Mouse (Mus musculus) C2C12 (cell line): ENCODE data around the gene Dppa5a. TPM values are rescaled to one million over a fixed set of nuclear protein-coding genes. Genes with fewer than 3 reads are reported as not detected.
"Not testable (repeated sequence)": the region's sequence is repeated elsewhere in the genome, so short reads cannot be mapped to it uniquely, and the experiment has no call there.

Source experiments
- H3K27me3 ChIP-seq: one replicate; pipeline ENCODE4 v1.6.1; 2011; ENCODE audit not compliant: control insufficient read depth, insufficient read depth, insufficient read length
- H3K36me3 ChIP-seq: one replicate; pipeline ENCODE4 v1.6.1; 2011; ENCODE audit not compliant: control insufficient read depth, insufficient read depth
- H3K4me3 ChIP-seq: one replicate; pipeline ENCODE4 v1.5.1; 2011; ENCODE audit warnings: mild to moderate bottlenecking, control low read depth; ENCODE audit not compliant: poor library complexity, insufficient read depth, severe bottlenecking
- H3K79me2 ChIP-seq: one replicate; pipeline ENCODE4 v1.6.1; 2011; ENCODE audit not compliant: control insufficient read depth, insufficient read depth
- H3K79me3 ChIP-seq: one replicate; pipeline ENCODE4 v1.6.1; 2011; ENCODE audit warnings: low read depth, control low read depth
- H3ac ChIP-seq: one replicate; pipeline ENCODE3; 2011; ENCODE audit warnings: low read depth; ENCODE audit not compliant: control insufficient read depth, insufficient read length
- CEBPB ChIP-seq: IDR thresholded peaks from one replicate; pipeline ENCODE4 v1.6.1; 2011; ENCODE audit warnings: low read depth, mild to moderate bottlenecking, control low read depth, moderate library complexity
- CTCF ChIP-seq: IDR thresholded peaks from one replicate; pipeline ENCODE4 v1.5.1; 2011; ENCODE audit not compliant: control insufficient read depth, insufficient read depth, insufficient read length
- FOSL1 ChIP-seq: IDR thresholded peaks from one replicate; pipeline ENCODE4 v1.8.0; 2011; ENCODE audit warnings: mild to moderate bottlenecking, low read length; ENCODE audit not compliant: poor library complexity, insufficient read depth, severe bottlenecking
- MAX ChIP-seq: IDR thresholded peaks from one replicate; pipeline ENCODE4 v1.6.1; 2011; ENCODE audit warnings: mild to moderate bottlenecking, control low read depth
- MYOD1 ChIP-seq: IDR thresholded peaks from one replicate; pipeline ENCODE4 v1.6.1; 2011; ENCODE audit warnings: low read depth; ENCODE audit not compliant: control insufficient read depth, insufficient read length
- MYOG ChIP-seq: IDR thresholded peaks from one replicate; pipeline ENCODE4 v1.6.1; 2011; ENCODE audit not compliant: control insufficient read depth, insufficient read length; ENCODE audit errors: extremely low read depth
- USF1 ChIP-seq: IDR thresholded peaks from one replicate; pipeline ENCODE4 v1.6.1; 2011; ENCODE audit warnings: low read depth, mild to moderate bottlenecking, control low read depth, moderate library complexity
- long read RNA-seq, 2 experiments: library from polyadenylated mRNA; unstranded; transcript quantifications; one replicate each; pipeline ENCODE4 v2.0.0; 2019 to 2020
- polyA plus RNA-seq: library from polyadenylated mRNA; unstranded; fragments of >200 nt; fragmentation: generic; extraction: Trizol; gene quantifications from one replicate; pipeline ENCODE4 v1.2.1, GENCODE M21; 2012; ENCODE audit warnings: missing spikeins

The Dppa5a gene
- polyA plus RNA-seq, result 0.34 TPM
- long read RNA-seq, experiment 1, result 0 reads
- long read RNA-seq, experiment 2, result 0 reads

GRCm38 (mm10) chr9:78367959-78368358 lies at the start of gene Dppa5a:
Dppa5a (minus strand) TSS chr9:78368177.
- not testable (repeated sequence) for H3K79me2 ChIP-seq, H3ac ChIP-seq, H3K36me3 ChIP-seq, H3K27me3 ChIP-seq, H3K4me3 ChIP-seq, H3K79me3 ChIP-seq

GRCm38 (mm10) chr9:78401596-78401995 lies 33.6 kb upstream of the Dppa5a start:
- Histone ChIP-seq H3ac (no peak overlapping the region), H3K79me3 (no peaks in the 10 kb centered on the region), H3K27me3 (no peaks in the 10 kb centered on the region), H3K79me2 (no peaks in the 10 kb centered on the region), H3K36me3 (no peaks in the 10 kb centered on the region), H3K4me3 (no peak overlapping the region)
- TF ChIP-seq MAX, result no peak
- TF ChIP-seq MYOG, result no peak
- TF ChIP-seq USF1, result no peak
- TF ChIP-seq CTCF, result no peak
- no peak for TF ChIP-seq FOSL1
- TF ChIP-seq CEBPB, result no peak
- no peak for TF ChIP-seq MYOD1

GRCm38 (mm10) chr9:78400570-78400969 lies 32.6 kb upstream of the Dppa5a start:
- no peaks in the 10 kb centered on the region for H3K36me3 ChIP-seq
- no peak for TF ChIP-seq CTCF
- no peak for TF ChIP-seq MAX
- TF ChIP-seq MYOG, result no peak
- TF ChIP-seq MYOD1, result no peak
- no peak for TF ChIP-seq CEBPB
- no peak for TF ChIP-seq FOSL1
- TF ChIP-seq USF1, result no peak
- no peak overlapping the region for H3ac ChIP-seq

GRCm38 (mm10) chr9:78396517-78396916 lies 28.5 kb upstream of the Dppa5a start:
- Histone ChIP-seq H3K27me3 (no peaks in the 10 kb centered on the region), H3ac (no peak overlapping the region), H3K79me2 (no peaks in the 10 kb centered on the region), H3K36me3 (no peaks in the 10 kb centered on the region), H3K4me3 (no peak overlapping the region), H3K79me3 (no peaks in the 10 kb centered on the region)
- no peak for TF ChIP-seq MYOD1
- TF ChIP-seq MAX, result no peak
- no peak for TF ChIP-seq FOSL1
- TF ChIP-seq CTCF, result no peak
- no peak for TF ChIP-seq MYOG
- TF ChIP-seq CEBPB, result no peak
- TF ChIP-seq USF1, result no peak

More at GRCm38 (mm10) chr9:78400570-78400969, 32.6 kb upstream of the Dppa5a start:
- H3K27me3 ChIP-seq, result no peaks in the 10 kb centered on the region
- no peak overlapping the region for H3K4me3 ChIP-seq
- H3K79me3 ChIP-seq, result no peaks in the 10 kb centered on the region
- H3K79me2 ChIP-seq, result no peaks in the 10 kb centered on the region

GRCm38 (mm10) chr9:78395630-78396351 lies 27.8 kb upstream of the Dppa5a start, which contains the start of gene Ddx43:
Ddx43 (plus strand) TSS chr9:78395777.
- Histone ChIP-seq H3K4me3 (no peak within 1 kb of the TSS), H3K27me3 (no peaks in the 10 kb centered on the region), H3K36me3 (no peaks in the 10 kb centered on the region), H3K79me3 (no peaks in the 10 kb centered on the region), H3K79me2 (no peaks in the 10 kb centered on the region), H3ac (no peak within 1 kb of the TSS)
- TF ChIP-seq USF1 (no peak), CTCF (no peak), FOSL1 (no peak), MYOD1 (no peak), MAX (no peak), CEBPB (no peak), MYOG (no peak)

- Histone ChIP-seq H3K79me2 (no peaks in the 10 kb centered on the region), H3K79me3 (no peaks in the 10 kb centered on the region), H3K36me3 (no peaks in the 10 kb centered on the region), H3K4me3 (no peak overlapping the region), H3ac (no peak overlapping the region), H3K27me3 (no peaks in the 10 kb centered on the region)
- no peak for TF ChIP-seq USF1
- no peak for TF ChIP-seq MYOD1
- TF ChIP-seq MYOG, result no peak
- TF ChIP-seq CEBPB, result no peak
- TF ChIP-seq CTCF, result no peak
- no peak for TF ChIP-seq FOSL1
- no peak for TF ChIP-seq MAX
Observed at GRCm38 (mm10) chr9:78395244-78395629, 27.3 kb upstream of the Dppa5a start.
